Mouse (Mus musculus): Measurements from ENCODE around the gene Gm12887. TPM values are rescaled to one million over a fixed set of nuclear protein-coding genes. Genes with fewer than 3 reads are reported as not detected.

Gene Gm12887
- total RNA-seq (2014; fragmentation: Nextera tagmentation): not detected in 2 replicates
- total RNA-seq (2017): not detected in 2 replicates

GRCm38 (mm10) chr4:121622003-121622402 is at the start of gene Gm12887:
Gene Gm12887, minus strand, starts transcription at chr4:121622103.
- ATAC-seq (replicated peaks; ENCODE audit: poor library complexity, severe bottlenecking): no peak

GRCm38 (mm10) chr4:121657040-121657439 is 35.1 kb upstream of the Gm12887 start:
- ATAC-seq (replicated peaks; ENCODE audit: poor library complexity, severe bottlenecking): no peak

Other genes with a start within 250 kb of the Gm12887 start
- gene Gm12886, start 199.0 kb downstream of the Gm12887 start, total RNA-seq (2014; fragmentation: Nextera tagmentation): not detected in 2 replicates
- not detected in 2 replicates for gene Gm12886, start 199.0 kb downstream of the Gm12887 start, total RNA-seq (2017)